Mouse (Mus musculus): Measurements from ENCODE around the gene Cfap45. TPM values are rescaled to one million over a fixed set of nuclear protein-coding genes. Genes with fewer than 3 reads are reported as not detected.

Gene Cfap45
- polyA plus RNA-seq, 1 experiment from 2014 or later, result 2.3 TPM

Other genes starting within 250 kb of the Cfap45 start
- 17.4 and 17.9 TPM in 2 replicates for gene Atp1a2, start 222.7 kb upstream of the Cfap45 start, polyA plus RNA-seq (2015; fragmentation: Nextera tagmentation; extraction: Ambion mirVana)
- gene Kcnj9, start 191.5 kb upstream of the Cfap45 start, polyA plus RNA-seq (2015; fragmentation: Nextera tagmentation; extraction: Ambion mirVana), result not detected in 2 replicates
- 0.03 and 0.06 TPM in 2 replicates for gene Kcnj10, start 179.6 kb upstream of the Cfap45 start, polyA plus RNA-seq (2015; fragmentation: Nextera tagmentation; extraction: Ambion mirVana)
- gene Pigm, start 144.3 kb upstream of the Cfap45 start, polyA plus RNA-seq (2015; fragmentation: Nextera tagmentation; extraction: Ambion mirVana), result 3.2 and 3.6 TPM in 2 replicates
- 0.83 and 1.1 TPM in 2 replicates for gene Slamf9, start 45.4 kb upstream of the Cfap45 start, polyA plus RNA-seq (2015; fragmentation: Nextera tagmentation; extraction: Ambion mirVana)
- 2.9 and 7.7 TPM in 2 replicates for gene Igsf9, start 39.0 kb upstream of the Cfap45 start, polyA plus RNA-seq (2015; fragmentation: Nextera tagmentation; extraction: Ambion mirVana)
- 276 and 327 TPM in 2 replicates for gene Tagln2, start 20.8 kb upstream of the Cfap45 start, polyA plus RNA-seq (2015; fragmentation: Nextera tagmentation; extraction: Ambion mirVana)
- 0.34 and 0.55 TPM in 2 replicates for gene Vsig8, start 35.1 kb downstream of the Cfap45 start, polyA plus RNA-seq (2015; fragmentation: Nextera tagmentation; extraction: Ambion mirVana)
- gene Slamf8, start 69.8 kb downstream of the Cfap45 start, polyA plus RNA-seq (2015; fragmentation: Nextera tagmentation; extraction: Ambion mirVana), result 0.23 TPM in 1 of 2 replicates, not detected in the other
- not detected in 2 replicates for gene Fcrl6, start 81.8 kb downstream of the Cfap45 start, polyA plus RNA-seq (2015; fragmentation: Nextera tagmentation; extraction: Ambion mirVana)
- gene Dusp23, start 112.2 kb downstream of the Cfap45 start, polyA plus RNA-seq (2015; fragmentation: Nextera tagmentation; extraction: Ambion mirVana), result 11.3 and 11.9 TPM in 2 replicates
- gene Crp, start 177.3 kb downstream of the Cfap45 start, polyA plus RNA-seq (2015; fragmentation: Nextera tagmentation; extraction: Ambion mirVana), result 0.52 TPM in 1 of 2 replicates, not detected in the other